Mouse (Mus musculus): ENCODE results near the gene Saxo2. TPM values are rescaled to one million over a fixed set of nuclear protein-coding genes. Genes with fewer than 3 reads are reported as not detected.

Saxo2 gene
- total RNA-seq (2021) = 1 to 10 TPM; 1.8 to 2.0 TPM
- polyA plus RNA-seq (2012; rRNA removed) = 4.1 and 4.2 TPM in 2 replicates
- long read RNA-seq, partial matches to known transcripts = 0 of 3 reads
- long read RNA-seq, other reads (novel, unspliced or antisense) = 0 of 3 reads

DNA sequence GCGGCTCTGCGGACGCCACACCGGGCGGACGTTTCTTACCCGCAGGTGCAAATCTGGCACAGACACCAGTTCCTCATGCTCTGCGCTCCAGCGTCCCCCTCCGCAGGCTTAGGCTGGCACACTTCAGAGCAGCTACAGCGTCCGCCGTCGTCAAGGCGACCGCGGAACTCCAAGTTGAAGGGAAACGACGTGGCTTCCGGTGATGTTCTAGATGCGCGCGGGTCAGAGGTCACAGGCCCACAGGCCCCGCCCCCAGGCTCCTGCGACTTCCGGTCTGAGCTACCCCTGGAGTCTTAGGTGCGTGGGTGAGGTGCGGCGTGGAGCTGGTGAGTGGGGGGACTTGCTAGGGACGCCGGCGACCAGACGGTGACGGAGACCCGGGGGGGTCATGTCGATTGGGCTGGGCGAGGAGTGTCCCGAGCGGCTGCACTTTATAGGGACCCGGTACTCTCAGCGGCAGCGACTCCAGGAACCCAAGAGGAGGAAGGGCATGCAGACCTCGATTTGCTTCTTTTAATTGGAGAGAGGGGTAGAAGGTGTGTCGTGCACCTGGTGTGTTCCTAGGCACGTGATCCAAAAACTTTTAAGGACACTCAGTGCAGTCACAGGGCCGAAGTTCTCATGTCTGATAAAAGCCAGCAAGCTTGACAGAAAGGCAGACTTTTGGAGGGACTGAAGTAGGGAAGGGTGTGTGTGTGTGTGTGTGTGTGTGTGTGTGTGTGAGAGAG is at the start of gene Saxo2, which contains the start of gene Efl1:
Gene Saxo2, minus strand, starts transcription at position 176 of the 728 bp plus-strand sequence.
Gene Efl1, plus strand, starts transcription at position 262 of the 728 bp plus-strand sequence.
- WGBS = under 1% methylated on average over 46 of the region's 46 CpGs

GRCm38 (mm10) chr7:82697668-82698067 is 49.3 kb upstream of the Saxo2 start:
- 79% methylated on average over 8 of the region's 8 CpGs for WGBS
- no peak for DNase-seq
- peaks cover 2% of the 10 kb centered on the region; the same call in 1 of the 2 replicates for H3K36me3 ChIP-seq (ENCODE audit: control insufficient read depth, insufficient read depth, low read length)

More for the DNA sequence above, at the start of gene Saxo2, which contains the start of gene Efl1:
- Histone ChIP-seq H3K4me3 (peak within 1 kb of the TSS; percentile 69), H3K36me3 (ENCODE audit: control insufficient read depth, insufficient read depth, low read length) (no peaks in the 10 kb centered on the region), H3K9ac (ENCODE audit: low read depth, low read length) (peak within 1 kb of the TSS; percentile 81), H3K27ac (peak within 1 kb of the TSS; percentile 63), H3K27me3 (ENCODE audit: control insufficient read depth, insufficient read depth, low read length) (no peaks in the 10 kb centered on the region), H3K79me2 (replicated peaks; ENCODE audit: control insufficient read depth, insufficient read depth, low read length) (no peaks in the 10 kb centered on the region), H3K4me1 (ENCODE audit: control insufficient read depth, insufficient read depth, low read length) (peaks cover 3% of the 10 kb centered on the region)
- intact Hi-C loops (cut with DNase I) = no loop called here
- DNase-seq = peak; percentile 94
- TF ChIP-seq POLR2A (IDR thresholded peaks at IDR 0.05; ENCODE audit: insufficient read depth, low read depth, low read length) = 0 out of 2 replicates have a peak, but pooled peaks have one; percentile 38
- no peak for TF ChIP-seq CTCF (IDR thresholded peaks at IDR 0.05)

GRCm38 (mm10) chr7:82691021-82691738 is 42.9 kb upstream of the Saxo2 start:
- no peak for DNase-seq

More at GRCm38 (mm10) chr7:82697668-82698067, 49.3 kb upstream of the Saxo2 start:
- H3K27me3 ChIP-seq (ENCODE audit: control insufficient read depth, insufficient read depth, low read length) = no peaks in the 10 kb centered on the region
- no peaks in the 10 kb centered on the region for H3K4me1 ChIP-seq (ENCODE audit: control insufficient read depth, insufficient read depth, low read length)
- intact Hi-C loops (cut with DNase I) = no loop called here
- no peak overlapping the region for H3K27ac ChIP-seq
- no peak overlapping the region for H3K4me3 ChIP-seq
- no peak overlapping the region for H3K9ac ChIP-seq (ENCODE audit: low read depth, low read length)
- no peaks in the 10 kb centered on the region for H3K79me2 ChIP-seq (replicated peaks; ENCODE audit: control insufficient read depth, insufficient read depth, low read length)
- TF ChIP-seq POLR2A (IDR thresholded peaks at IDR 0.05; ENCODE audit: insufficient read depth, low read depth, low read length) (no peak), EP300 (IDR thresholded peaks at IDR 0.05; ENCODE audit: insufficient read depth, low read depth, low read length) (no peak), CTCF (IDR thresholded peaks at IDR 0.05) (peak; percentile 42)

DNA sequence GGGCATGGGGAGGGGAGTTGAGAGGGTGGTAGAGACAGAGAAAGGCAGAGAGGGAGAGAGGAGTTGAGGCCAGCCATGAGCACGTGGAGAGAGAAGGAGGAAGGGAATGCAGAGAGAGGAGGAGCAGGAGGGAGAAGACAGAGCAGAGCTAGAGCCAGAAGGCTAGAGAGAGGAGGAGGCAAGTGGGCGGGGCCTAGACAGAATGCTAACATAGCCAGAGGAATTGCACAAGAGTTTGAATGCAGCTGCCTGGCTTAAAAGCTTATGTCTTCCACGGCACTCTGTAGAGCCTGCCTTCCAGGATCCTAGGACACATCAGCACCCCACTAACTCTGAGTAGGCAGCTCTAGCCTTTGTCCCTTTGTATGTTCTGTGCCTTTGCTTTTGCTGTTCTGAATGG is 40.4 kb upstream of the Saxo2 start:
- H3K27me3 ChIP-seq (ENCODE audit: control insufficient read depth, insufficient read depth, low read length) = no peaks in the 10 kb centered on the region
- H3K9ac ChIP-seq (ENCODE audit: low read depth, low read length) = no peak overlapping the region
- intact Hi-C loops (cut with DNase I) = no loop called here
- TF ChIP-seq EP300 (IDR thresholded peaks at IDR 0.05; ENCODE audit: insufficient read depth, low read depth, low read length) (no peak), POLR2A (IDR thresholded peaks at IDR 0.05; ENCODE audit: insufficient read depth, low read depth, low read length) (no peak), CTCF (IDR thresholded peaks at IDR 0.05) (no peak)
- no peaks in the 10 kb centered on the region for H3K79me2 ChIP-seq (replicated peaks; ENCODE audit: control insufficient read depth, insufficient read depth, low read length)
- DNase-seq = peak; percentile 46 to 56
- H3K4me3 ChIP-seq = no peak overlapping the region
- no peaks in the 10 kb centered on the region for H3K36me3 ChIP-seq (ENCODE audit: control insufficient read depth, insufficient read depth, low read length)
- no peaks in the 10 kb centered on the region; the same call in 1 of the 2 replicates for H3K4me1 ChIP-seq (ENCODE audit: control insufficient read depth, insufficient read depth, low read length)
- H3K27ac ChIP-seq = no peak overlapping the region
- 59% methylated on average over 3 of the region's 3 CpGs for WGBS

More at GRCm38 (mm10) chr7:82691021-82691738, 42.9 kb upstream of the Saxo2 start:
- H3K36me3 ChIP-seq (ENCODE audit: control insufficient read depth, insufficient read depth, low read length) = peaks cover 2% of the 10 kb centered on the region; the same call in 1 of the 2 replicates
- H3K27me3 ChIP-seq (ENCODE audit: control insufficient read depth, insufficient read depth, low read length) = no peaks in the 10 kb centered on the region
- TF ChIP-seq CTCF (IDR thresholded peaks at IDR 0.05) = no peak
- TF ChIP-seq POLR2A (IDR thresholded peaks at IDR 0.05; ENCODE audit: insufficient read depth, low read depth, low read length) = no peak
- TF ChIP-seq EP300 (IDR thresholded peaks at IDR 0.05; ENCODE audit: insufficient read depth, low read depth, low read length) = no peak
- H3K4me1 ChIP-seq (ENCODE audit: control insufficient read depth, insufficient read depth, low read length) = no peaks in the 10 kb centered on the region; the same call in 1 of the 2 replicates
- H3K79me2 ChIP-seq (replicated peaks; ENCODE audit: control insufficient read depth, insufficient read depth, low read length) = no peaks in the 10 kb centered on the region
- no peak overlapping the region for H3K9ac ChIP-seq (ENCODE audit: low read depth, low read length)
- WGBS = 50% methylated on average over 6 of the region's 6 CpGs
- H3K27ac ChIP-seq = no peak overlapping the region
- intact Hi-C loops (cut with DNase I) = no loop called here
- no peak overlapping the region for H3K4me3 ChIP-seq

- Histone ChIP-seq H3K4me3 (no peak overlapping the region), H3K27ac (no peak overlapping the region), H3K9ac (ENCODE audit: low read depth, low read length) (no peak overlapping the region), H3K36me3 (ENCODE audit: control insufficient read depth, insufficient read depth, low read length) (no peaks in the 10 kb centered on the region), H3K4me1 (ENCODE audit: control insufficient read depth, insufficient read depth, low read length) (no peaks in the 10 kb centered on the region), H3K27me3 (ENCODE audit: control insufficient read depth, insufficient read depth, low read length) (no peaks in the 10 kb centered on the region), H3K79me2 (replicated peaks; ENCODE audit: control insufficient read depth, insufficient read depth, low read length) (no peaks in the 10 kb centered on the region)
- intact Hi-C loops (cut with DNase I) = no loop called here
- no peak for DNase-seq
- TF ChIP-seq POLR2A (IDR thresholded peaks at IDR 0.05; ENCODE audit: insufficient read depth, low read depth, low read length) (no peak), EP300 (IDR thresholded peaks at IDR 0.05; ENCODE audit: insufficient read depth, low read depth, low read length) (no peak), CTCF (IDR thresholded peaks at IDR 0.05) (no peak)
- 95% methylated on average over 5 of the region's 5 CpGs for WGBS
Observed at GRCm38 (mm10) chr7:82679901-82680300, 31.6 kb upstream of the Saxo2 start.

Measured in heart, adult 2 months (tissue).